Mouse (Mus musculus) stomach, embryonic 14.5 days (tissue): Measurements from ENCODE around the gene Ankle2. TPM values are rescaled to one million over a fixed set of nuclear protein-coding genes. Genes with fewer than 3 reads are reported as not detected.

Source experiments
- ATAC-seq: fragments of 200-750 bp; cut with Nextera tagmentation; 2 replicates; pipeline ENCODE4 v1.8.0; 2017; ENCODE audit warnings: low read depth, moderate TSS enrichment; ENCODE audit not compliant: insufficient number of reproducible peaks, insufficient read depth, low FRiP score
- H3K27ac ChIP-seq: fragments of 300-500 bp; sonication (generic); 2 replicates; pipeline ENCODE4 v1.5.1; 2014; ENCODE audit warnings: mild to moderate bottlenecking, low read length, moderate library complexity, mixed read lengths
- H3K27me3 ChIP-seq: fragments of 300-500 bp; sonication (generic); 2 replicates; pipeline ENCODE4 v1.6.1; 2014; ENCODE audit warnings: low read length, control low read depth, mixed read lengths; ENCODE audit not compliant: control insufficient read depth, insufficient read depth
- H3K36me3 ChIP-seq: fragments of 300-500 bp; sonication (generic); 2 replicates; pipeline ENCODE4 v1.6.1; 2014; ENCODE audit warnings: mild to moderate bottlenecking, control low read depth, low read length, moderate library complexity, mixed read lengths; ENCODE audit not compliant: control insufficient read depth, insufficient read depth
- H3K4me1 ChIP-seq: fragments of 300-500 bp; sonication (generic); 2 replicates; pipeline ENCODE4 v1.6.1; 2014; ENCODE audit warnings: low read length, control low read depth, mixed read lengths; ENCODE audit not compliant: control insufficient read depth, insufficient read depth
- H3K4me2 ChIP-seq: fragments of 300-500 bp; sonication (generic); replicated peaks from 2 replicates; pipeline ENCODE4 v1.6.1; 2014; ENCODE audit warnings: low read depth, low read length, control low read depth
- H3K4me3 ChIP-seq: fragments of 300-500 bp; sonication (generic); 2 replicates; pipeline ENCODE4 v1.5.1; 2014; ENCODE audit warnings: low read depth, low read length, control low read depth
- H3K9ac ChIP-seq: fragments of 300-500 bp; sonication (generic); replicated peaks from 2 replicates; pipeline ENCODE4 v1.6.1; 2014; ENCODE audit warnings: low read depth, mild to moderate bottlenecking, control low read depth, low read length, moderate library complexity, mixed read lengths
- H3K9me3 ChIP-seq: fragments of 300-500 bp; sonication (generic); 2 replicates; pipeline ENCODE4 v1.6.1; 2016; ENCODE audit warnings: low read depth, low read length, control low read depth; ENCODE audit not compliant: control insufficient read depth
- WGBS: fragments of 180-500 bp; shearing (Covaris S2); extraction: QIAGEN DNeasy Blood & Tissue Kit; methylation state at CpG from one replicate; pipeline ENCODE4 v1.1.7; 2014; 5-methylcytosine and 5-hydroxymethylcytosine counted together
- polyA plus RNA-seq: library from polyadenylated mRNA; unstranded; fragments of >200 nt; fragmentation: Nextera tagmentation; extraction: Ambion mirVana; gene quantifications from 2 replicates; pipeline ENCODE4 v1.2.1, GENCODE M21; 2014

Ankle2 gene
- polyA plus RNA-seq, 1 experiment from 2014 or later = 35.3 TPM

DNA sequence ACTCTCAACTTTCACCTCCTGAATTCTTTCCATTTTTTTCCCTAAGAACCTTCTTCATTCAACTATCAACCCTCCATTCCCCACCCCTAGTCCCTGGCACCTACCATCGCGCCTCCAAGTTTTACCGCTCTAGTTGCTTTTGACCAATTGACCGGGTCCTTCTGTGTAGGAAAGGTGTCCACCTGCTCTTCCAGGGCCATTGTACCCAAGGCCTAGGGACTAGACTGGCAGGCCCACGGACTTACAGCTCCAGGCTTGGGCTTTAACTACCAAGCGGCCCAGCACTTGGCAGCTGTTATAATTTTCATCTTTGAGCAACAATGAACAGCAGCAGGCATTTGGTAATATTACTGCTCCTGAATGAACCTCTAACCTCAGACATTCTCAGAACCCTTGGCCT lies 39.4 kb downstream of the Ankle2 start:
- Histone ChIP-seq H3K4me2 (no peak overlapping the region), H3K27me3 (no peaks in the 10 kb centered on the region), H3K9ac (no peak overlapping the region), H3K4me1 (peaks cover 6% of the 10 kb centered on the region; the same call in 1 of the 2 replicates), H3K36me3 (peaks cover 17% of the 10 kb centered on the region), H3K4me3 (no peak overlapping the region), H3K27ac (no peak overlapping the region), H3K9me3 (no peaks in the 10 kb centered on the region)
- ATAC-seq = no peak
- WGBS = 94% methylated on average over 6 of the region's 6 CpGs

DNA sequence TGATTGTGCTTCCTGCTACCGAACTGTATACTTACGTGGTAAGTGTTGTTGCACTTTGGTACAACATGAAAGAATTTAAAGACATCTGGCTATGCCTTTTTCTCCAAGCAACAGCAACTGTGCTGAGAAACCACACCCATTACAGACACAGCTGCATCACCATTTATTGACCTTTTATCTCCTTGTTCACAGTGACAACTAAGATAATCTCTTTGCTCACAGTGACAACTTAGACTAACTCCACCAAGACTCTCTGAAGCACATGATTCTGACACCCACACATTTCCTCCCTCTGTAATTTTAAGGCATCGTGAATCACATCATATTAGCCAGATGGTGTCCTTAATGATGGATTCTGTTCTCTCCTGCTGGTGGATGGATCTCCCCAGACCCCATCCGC lies 43.3 kb downstream of the Ankle2 start:
- no peak overlapping the region for H3K9ac ChIP-seq
- no peak for ATAC-seq
- no peak overlapping the region for H3K4me2 ChIP-seq
- 79% methylated on average over 4 of the region's 4 CpGs for WGBS
- no peak overlapping the region for H3K4me3 ChIP-seq
- no peaks in the 10 kb centered on the region for H3K9me3 ChIP-seq
- H3K27ac ChIP-seq = no peak overlapping the region
- H3K36me3 ChIP-seq = no peaks in the 10 kb centered on the region
- no peaks in the 10 kb centered on the region for H3K27me3 ChIP-seq
- no peaks in the 10 kb centered on the region for H3K4me1 ChIP-seq

DNA sequence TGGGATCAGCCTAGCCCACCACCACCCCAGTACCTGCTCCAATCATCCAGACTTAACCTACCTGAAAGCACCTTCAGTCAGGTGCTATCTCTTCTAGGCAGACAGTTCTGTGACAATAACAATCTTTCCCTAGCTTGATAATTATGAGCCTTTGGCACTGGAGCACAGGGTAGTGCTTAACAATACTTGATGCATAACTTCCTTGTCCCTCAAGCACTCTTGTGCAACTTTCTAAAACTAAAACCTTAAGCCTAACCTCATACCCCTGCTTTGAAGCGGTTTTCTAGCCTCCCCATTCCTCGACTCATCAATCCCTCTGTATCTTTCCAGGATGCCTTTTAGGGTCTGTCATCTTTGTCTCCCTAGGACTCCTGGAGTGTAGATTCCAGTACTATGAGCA lies 44.0 kb downstream of the Ankle2 start:
- Histone ChIP-seq H3K36me3 (no peaks in the 10 kb centered on the region), H3K27ac (no peak overlapping the region), H3K4me3 (no peak overlapping the region), H3K4me2 (no peak overlapping the region), H3K27me3 (no peaks in the 10 kb centered on the region), H3K9me3 (no peaks in the 10 kb centered on the region), H3K4me1 (no peaks in the 10 kb centered on the region), H3K9ac (no peak overlapping the region)
- 76% methylated on average over 2 of the region's 2 CpGs for WGBS
- ATAC-seq = no peak

DNA sequence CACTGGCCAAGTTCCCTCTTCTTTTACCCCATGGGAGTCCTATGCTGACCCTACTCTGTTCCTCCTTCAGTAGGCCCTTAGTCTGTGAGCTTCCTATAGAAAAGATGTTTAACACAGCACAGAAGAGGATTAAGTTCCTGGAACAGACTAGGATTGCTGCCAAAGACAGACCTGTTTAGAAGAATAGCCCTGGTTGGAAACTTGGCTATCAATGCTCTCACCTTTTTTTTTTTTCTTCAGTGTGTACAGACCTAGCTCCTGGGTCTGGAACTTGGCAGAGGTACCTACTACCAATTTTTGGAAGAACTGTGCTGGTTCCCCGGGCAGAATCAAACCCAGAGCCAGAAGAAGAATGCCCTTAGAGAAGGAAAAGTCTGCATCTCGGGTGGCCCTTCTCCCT lies 45.6 kb downstream of the Ankle2 start:
- Histone ChIP-seq H3K4me3 (no peak overlapping the region), H3K27ac (no peak overlapping the region), H3K9ac (no peak overlapping the region), H3K4me1 (no peaks in the 10 kb centered on the region), H3K4me2 (no peak overlapping the region), H3K27me3 (no peaks in the 10 kb centered on the region), H3K36me3 (no peaks in the 10 kb centered on the region), H3K9me3 (no peaks in the 10 kb centered on the region)
- WGBS = 81% methylated on average over 2 of the region's 2 CpGs
- ATAC-seq = no peak

DNA sequence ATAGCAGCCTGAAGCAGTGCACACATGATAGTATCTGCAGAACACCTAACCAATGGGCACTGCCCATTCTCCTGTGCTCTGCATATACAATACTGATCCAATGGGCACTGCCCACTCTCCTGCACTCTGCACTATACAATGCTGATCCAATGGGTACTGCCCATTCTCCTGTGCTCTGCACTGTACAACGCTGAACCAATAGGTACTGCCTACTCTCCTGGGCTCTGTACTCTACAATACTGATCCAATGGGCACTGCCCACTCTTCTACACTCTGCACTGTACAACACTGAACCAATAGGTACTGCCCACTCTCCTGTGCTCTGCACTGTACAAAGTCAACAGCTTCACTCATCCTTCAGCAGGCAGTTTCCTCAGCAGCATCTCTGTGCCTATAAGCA lies 46.1 kb downstream of the Ankle2 start:
- H3K4me2 ChIP-seq = no peak overlapping the region
- H3K4me3 ChIP-seq = no peak overlapping the region
- H3K9ac ChIP-seq = no peak overlapping the region
- ATAC-seq = no peak
- H3K27ac ChIP-seq = no peak overlapping the region
- no peaks in the 10 kb centered on the region for H3K9me3 ChIP-seq
- no peaks in the 10 kb centered on the region for H3K27me3 ChIP-seq
- H3K36me3 ChIP-seq = no peaks in the 10 kb centered on the region
- WGBS = 89% methylated on average over 1 of the region's 1 CpGs
- H3K4me1 ChIP-seq = no peaks in the 10 kb centered on the region

DNA sequence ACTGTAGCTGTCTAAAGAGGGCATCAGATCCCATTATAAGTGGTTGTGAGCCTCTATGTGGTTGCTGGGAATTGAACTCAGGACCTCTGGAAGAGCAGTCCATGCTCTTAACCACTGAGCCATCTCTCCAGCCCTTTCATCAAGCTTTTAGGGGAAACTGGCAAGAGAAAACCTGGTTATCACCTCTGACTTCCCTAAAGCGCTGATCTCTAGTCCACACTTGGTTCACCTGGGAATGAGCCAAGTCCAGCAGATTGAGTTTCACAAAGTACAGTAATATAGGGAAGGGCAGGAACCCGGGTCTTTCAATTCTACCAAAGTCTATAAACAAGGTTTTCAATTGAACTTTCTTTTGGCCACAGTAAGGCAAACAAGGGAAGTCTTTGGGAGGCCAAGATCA lies 51.2 kb downstream of the Ankle2 start:
- Histone ChIP-seq H3K36me3 (no peaks in the 10 kb centered on the region), H3K4me1 (peaks cover 7% of the 10 kb centered on the region; the same call in 1 of the 2 replicates), H3K27me3 (no peaks in the 10 kb centered on the region), H3K27ac (no peak overlapping the region), H3K4me3 (no peak overlapping the region), H3K9ac (no peak overlapping the region), H3K4me2 (no peak overlapping the region), H3K9me3 (no peaks in the 10 kb centered on the region)
- ATAC-seq = no peak
- 78% methylated on average over 2 of the region's 2 CpGs for WGBS

DNA sequence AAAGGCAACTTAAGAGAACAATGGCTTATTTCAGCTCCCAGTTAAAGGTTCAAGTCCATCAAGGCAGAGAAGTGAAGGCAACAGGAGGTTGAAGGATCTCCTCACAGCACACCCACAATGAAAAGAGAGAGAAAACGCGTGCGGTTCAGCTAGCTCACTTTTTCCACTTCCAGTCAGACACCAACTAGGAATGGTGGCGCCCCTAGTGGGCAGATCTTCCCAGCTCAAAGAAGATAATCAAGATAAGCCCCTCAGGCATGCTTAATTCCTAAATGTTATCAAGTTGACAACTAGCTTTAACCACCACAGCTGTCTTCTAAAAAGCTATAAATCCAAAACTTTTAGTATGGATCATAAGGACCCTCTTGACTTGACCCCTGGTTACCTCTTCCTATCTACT lies 53.7 kb downstream of the Ankle2 start:
- WGBS = 19% methylated on average over 4 of the region's 4 CpGs
- no peaks in the 10 kb centered on the region for H3K27me3 ChIP-seq
- no peaks in the 10 kb centered on the region for H3K9me3 ChIP-seq
- H3K9ac ChIP-seq = no peak overlapping the region
- peaks cover 7% of the 10 kb centered on the region; the same call in 1 of the 2 replicates for H3K4me1 ChIP-seq
- 0 out of 2 replicates have a peak overlapping the region, but pooled peaks have one; percentile 47 for H3K4me3 ChIP-seq
- ATAC-seq = no peak
- no peak overlapping the region for H3K27ac ChIP-seq
- H3K4me2 ChIP-seq = no peak overlapping the region
- H3K36me3 ChIP-seq = peaks cover 5% of the 10 kb centered on the region

DNA sequence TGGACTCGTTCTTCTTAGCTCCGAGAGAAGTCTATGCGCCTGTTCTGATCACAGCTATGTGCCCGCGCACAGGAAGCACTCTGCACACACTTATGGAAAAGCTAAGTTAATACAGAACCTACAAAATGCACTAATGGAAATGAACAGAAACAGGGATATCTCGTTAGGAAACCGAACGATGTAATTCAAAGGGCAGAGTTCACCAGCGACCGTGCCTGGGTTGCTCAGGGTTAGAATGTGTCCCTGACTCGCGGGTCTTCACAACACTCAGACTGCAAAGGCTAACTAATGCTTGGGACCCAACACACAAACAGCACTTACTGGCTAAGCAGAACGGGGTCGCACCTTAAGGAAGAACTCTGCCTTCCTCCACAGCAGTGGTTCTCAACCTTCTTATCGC lies 54.4 kb downstream of the Ankle2 start:
- Histone ChIP-seq H3K9me3 (no peaks in the 10 kb centered on the region), H3K4me1 (peaks cover 7% of the 10 kb centered on the region; the same call in 1 of the 2 replicates), H3K27ac (no peak overlapping the region), H3K27me3 (no peaks in the 10 kb centered on the region), H3K4me3 (peak overlapping the region; percentile 47), H3K36me3 (peaks cover 9% of the 10 kb centered on the region), H3K4me2 (peak overlapping the region; percentile 91), H3K9ac (0 out of 2 replicates have a peak overlapping the region, but pooled peaks have one; percentile 7)
- 5% methylated on average over 15 of the region's 15 CpGs for WGBS
- ATAC-seq = no peak

DNA sequence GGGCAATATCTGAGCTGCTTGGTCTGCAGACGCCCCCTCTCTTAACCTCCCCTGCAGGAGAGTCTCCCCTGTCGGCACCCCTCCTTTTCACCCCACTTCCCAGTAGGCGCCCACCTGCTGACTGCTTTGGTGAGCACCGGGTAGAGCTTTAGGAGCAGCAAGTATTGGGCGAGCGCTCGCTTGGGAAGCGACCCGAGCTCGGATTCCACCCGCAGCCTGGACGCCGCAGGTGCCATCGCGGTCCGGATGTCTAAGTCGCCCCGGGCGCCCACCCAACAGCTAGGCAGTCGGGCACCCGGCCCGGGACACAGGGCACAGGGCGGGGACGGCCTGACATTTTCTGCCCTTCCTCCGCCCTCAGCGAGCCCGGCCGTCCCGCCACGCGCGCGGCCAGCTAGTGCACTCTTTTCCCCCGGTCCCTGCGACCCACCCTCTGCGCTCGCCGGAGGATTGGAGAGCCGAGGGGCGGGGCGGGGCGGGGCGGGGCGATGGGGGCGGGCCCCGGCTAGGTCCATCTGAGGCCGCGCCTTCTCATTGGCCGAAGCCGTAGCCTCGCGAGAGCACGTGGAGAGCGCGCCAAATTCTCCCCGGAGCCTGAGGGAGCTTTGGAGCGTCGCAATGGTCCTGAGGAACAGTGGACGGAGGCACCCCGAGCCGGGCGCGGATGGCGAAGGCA lies 55.1 kb downstream of the Ankle2 start, which contains the start of the genes Pxmp2 and Pole:
TSS of gene Pxmp2 (minus strand) at position 417 of the 676 bp plus-strand sequence.
TSS of gene Pole (plus strand) at position 537 of the 676 bp plus-strand sequence.
- Histone ChIP-seq H3K4me2 (peak within 1 kb of the TSS; percentile 91), H3K9ac (peak within 1 kb of the TSS; percentile 49), H3K4me1 (peaks cover 7% of the 10 kb centered on the region; the same call in 1 of the 2 replicates), H3K4me3 (peak within 1 kb of the TSS; percentile 47), H3K36me3 (peaks cover 11% of the 10 kb centered on the region), H3K9me3 (no peaks in the 10 kb centered on the region), H3K27me3 (no peaks in the 10 kb centered on the region), H3K27ac (0 out of 2 replicates have a peak within 1 kb of the TSS, but pooled peaks have one; percentile 34)
- ATAC-seq = peak; percentile 100
- 1% methylated on average over 63 of the region's 64 CpGs for WGBS
